Mouse (Mus musculus) midbrain, embryonic 14.5 days (tissue): ENCODE data around the gene Phlpp2. TPM values are rescaled to one million over a fixed set of nuclear protein-coding genes. Genes with fewer than 3 reads are reported as not detected.
"Not testable (repeated sequence)": the region's sequence is repeated elsewhere in the genome, so short reads cannot be mapped to it uniquely, and the experiment has no call there.

Experiments used
- ATAC-seq: fragments of 200-750 bp; cut with Nextera tagmentation; 2 replicates; pipeline ENCODE4 v1.8.0; 2017; ENCODE audit warnings: moderate number of reproducible peaks, moderate library complexity; ENCODE audit not compliant: low FRiP score, low TSS enrichment
- DNase-seq: peaks from one replicate; pipeline ENCODE4 v3.0.0-alpha.2; 2015
- H3K27ac ChIP-seq: fragments of 300-500 bp; sonication (generic); replicated peaks from 2 replicates; pipeline ENCODE4 v1.5.1; 2014; ENCODE audit warnings: mild to moderate bottlenecking, low read depth, low read length, moderate library complexity
- H3K27me3 ChIP-seq: fragments of 300-500 bp; sonication (generic); 2 replicates; pipeline ENCODE4 v1.6.1; 2014; ENCODE audit warnings: low read length, control low read depth, mixed read lengths; ENCODE audit not compliant: control insufficient read depth, insufficient read depth
- H3K36me3 ChIP-seq: fragments of 300-500 bp; sonication (generic); 2 replicates; pipeline ENCODE4 v1.6.1; 2014; ENCODE audit warnings: low read length, control low read depth; ENCODE audit not compliant: control insufficient read depth, insufficient read depth
- H3K4me1 ChIP-seq: fragments of 300-500 bp; sonication (generic); 2 replicates; pipeline ENCODE4 v1.6.1; 2014; ENCODE audit warnings: mild to moderate bottlenecking, antibody characterized with exemption, low read length, control low read depth; ENCODE audit not compliant: control insufficient read depth, insufficient read depth
- H3K4me2 ChIP-seq: fragments of 300-500 bp; sonication (generic); 2 replicates; pipeline ENCODE4 v1.6.1; 2014; ENCODE audit warnings: mild to moderate bottlenecking, low read length, moderate library complexity
- H3K4me3 ChIP-seq: fragments of 300-500 bp; sonication (generic); replicated peaks from 2 replicates; pipeline ENCODE4 v1.5.1; 2014; ENCODE audit warnings: low read depth, low read length
- H3K9ac ChIP-seq: fragments of 300-500 bp; sonication (generic); replicated peaks from 2 replicates; pipeline ENCODE4 v1.6.1; 2014; ENCODE audit warnings: mild to moderate bottlenecking, low read length, moderate library complexity
- H3K9me3 ChIP-seq: fragments of 300-500 bp; sonication (generic); 2 replicates; pipeline ENCODE4 v1.6.1; 2016; ENCODE audit warnings: low read length, control low read depth, mixed read lengths; ENCODE audit not compliant: control insufficient read depth
- WGBS: fragments of 180-500 bp; shearing (Covaris S2); extraction: QIAGEN DNeasy Blood & Tissue Kit; methylation state at CpG from one replicate; pipeline ENCODE4 v1.1.7; 2014; 5-methylcytosine and 5-hydroxymethylcytosine counted together
- polyA plus RNA-seq: library from polyadenylated mRNA; unstranded; fragments of >200 nt; fragmentation: Nextera tagmentation; extraction: Ambion mirVana; gene quantifications from 2 replicates; pipeline ENCODE4 v1.2.1, GENCODE M21; 2014

Phlpp2 gene
- polyA plus RNA-seq, 1 experiment from 2014 or later = 5.7 TPM

- Histone ChIP-seq H3K4me3 (no peak overlapping the region), H3K4me1 (peaks cover 3% of the 10 kb centered on the region; the same call in 1 of the 2 replicates), H3K9ac (no peak overlapping the region), H3K27ac (no peak overlapping the region), H3K9me3 (no peaks in the 10 kb centered on the region), H3K27me3 (no peaks in the 10 kb centered on the region), H3K4me2 (no peak overlapping the region), H3K36me3 (peaks cover 56% of the 10 kb centered on the region)
- WGBS = 89% methylated on average over 2 of the region's 2 CpGs
- no peak for DNase-seq
- ATAC-seq = no peak
Observed at GRCm38 (mm10) chr8:109863398-109863797, 4.9 kb upstream of the Phlpp2 start.

GRCm38 (mm10) chr8:109864798-109865197 lies 3.5 kb upstream of the Phlpp2 start:
- no peak for DNase-seq
- WGBS = 87% methylated on average over 2 of the region's 2 CpGs
- no peaks in the 10 kb centered on the region for H3K9me3 ChIP-seq

GRCm38 (mm10) chr8:109865536-109865935 lies 2.8 kb upstream of the Phlpp2 start:
- 89% methylated on average over 4 of the region's 4 CpGs for WGBS
- no peaks in the 10 kb centered on the region for H3K9me3 ChIP-seq

More at GRCm38 (mm10) chr8:109864798-109865197, 3.5 kb upstream of the Phlpp2 start:
- H3K4me1 ChIP-seq = peaks cover 7% of the 10 kb centered on the region; the same call in 1 of the 2 replicates
- H3K27me3 ChIP-seq = no peaks in the 10 kb centered on the region
- no peak overlapping the region for H3K4me2 ChIP-seq
- H3K27ac ChIP-seq = no peak overlapping the region
- no peak for ATAC-seq
- no peak overlapping the region for H3K4me3 ChIP-seq
- no peak overlapping the region for H3K9ac ChIP-seq
- H3K36me3 ChIP-seq = peaks cover 46% of the 10 kb centered on the region

GRCm38 (mm10) chr8:109866690-109867089 lies 1.7 kb upstream of the Phlpp2 start:
- Histone ChIP-seq H3K4me2 (no peak overlapping the region), H3K4me3 (no peak overlapping the region), H3K4me1 (peaks cover 9% of the 10 kb centered on the region; the same call in 1 of the 2 replicates), H3K27ac (no peak overlapping the region), H3K9me3 (no peaks in the 10 kb centered on the region), H3K36me3 (peaks cover 27% of the 10 kb centered on the region), H3K27me3 (no peaks in the 10 kb centered on the region), H3K9ac (no peak overlapping the region)
- WGBS = 93% methylated on average over 5 of the region's 5 CpGs
- ATAC-seq (no peak), DNase-seq (no peak)

More at GRCm38 (mm10) chr8:109865536-109865935, 2.8 kb upstream of the Phlpp2 start:
- DNase-seq = no peak
- H3K4me3 ChIP-seq = no peak overlapping the region
- H3K27me3 ChIP-seq = no peaks in the 10 kb centered on the region
- H3K36me3 ChIP-seq = peaks cover 38% of the 10 kb centered on the region
- peaks cover 9% of the 10 kb centered on the region; the same call in 1 of the 2 replicates for H3K4me1 ChIP-seq
- no peak overlapping the region for H3K9ac ChIP-seq
- no peak overlapping the region for H3K27ac ChIP-seq
- no peak overlapping the region for H3K4me2 ChIP-seq
- ATAC-seq = no peak

GRCm38 (mm10) chr8:109868680-109869361 lies 479 bp downstream of the Phlpp2 start:
- H3K4me1 ChIP-seq = peaks cover 9% of the 10 kb centered on the region; the same call in 1 of the 2 replicates
- peak; percentile 72 for DNase-seq
- H3K27ac ChIP-seq = peak overlapping the region; percentile 90
- peak; percentile 82 for ATAC-seq
- no peaks in the 10 kb centered on the region for H3K27me3 ChIP-seq
- peak overlapping the region; percentile 81 for H3K4me2 ChIP-seq
- WGBS = under 1% methylated on average over 76 of the region's 78 CpGs
- no peaks in the 10 kb centered on the region for H3K9me3 ChIP-seq
- H3K4me3 ChIP-seq = peak overlapping the region; percentile 98
- H3K9ac ChIP-seq = peak overlapping the region; percentile 93
- peaks cover 5% of the 10 kb centered on the region for H3K36me3 ChIP-seq

GRCm38 (mm10) chr8:109871056-109871455 lies 2.7 kb downstream of the Phlpp2 start:
- peaks cover 9% of the 10 kb centered on the region; the same call in 1 of the 2 replicates for H3K4me1 ChIP-seq
- no peak overlapping the region for H3K4me3 ChIP-seq
- H3K4me2 ChIP-seq = no peak overlapping the region
- ATAC-seq (no peak), DNase-seq (no peak)
- H3K36me3 ChIP-seq = no peaks in the 10 kb centered on the region
- no peaks in the 10 kb centered on the region for H3K27me3 ChIP-seq
- 90% methylated on average over 1 of the region's 1 CpGs for WGBS
- H3K9me3 ChIP-seq = no peaks in the 10 kb centered on the region
- H3K9ac ChIP-seq = no peak overlapping the region
- H3K27ac ChIP-seq = no peak overlapping the region

GRCm38 (mm10) chr8:109873800-109874199 lies 5.5 kb downstream of the Phlpp2 start:
- ATAC-seq, H3K9ac ChIP-seq: not testable (repeated sequence)
- 96% methylated on average over 3 of the region's 3 CpGs for WGBS

GRCm38 (mm10) chr8:109880012-109880662 lies 11.8 kb downstream of the Phlpp2 start:
- no peak overlapping the region for H3K9ac ChIP-seq
- H3K36me3 ChIP-seq = peaks cover 30% of the 10 kb centered on the region
- H3K27me3 ChIP-seq = no peaks in the 10 kb centered on the region
- DNase-seq (no peak), ATAC-seq (no peak)
- no peak overlapping the region for H3K4me3 ChIP-seq
- no peak overlapping the region for H3K27ac ChIP-seq
- H3K4me2 ChIP-seq = no peak overlapping the region
- no peaks in the 10 kb centered on the region for H3K9me3 ChIP-seq
- no peaks in the 10 kb centered on the region for H3K4me1 ChIP-seq
- WGBS = 93% methylated on average over 5 of the region's 5 CpGs

More at GRCm38 (mm10) chr8:109873800-109874199, 5.5 kb downstream of the Phlpp2 start:
- H3K4me1 ChIP-seq, H3K27ac ChIP-seq, H3K4me2 ChIP-seq, H3K4me3 ChIP-seq, H3K9me3 ChIP-seq, DNase-seq, H3K27me3 ChIP-seq: not testable (repeated sequence)
- H3K36me3 ChIP-seq = peaks cover 13% of the 10 kb centered on the region
